Mouse (Mus musculus): ENCODE data around the gene Gm10354.
"Not testable (repeated sequence)": the region's sequence is repeated elsewhere in the genome, so short reads cannot be mapped to it uniquely, and the experiment has no call there.

Gene Gm10354

DNA sequence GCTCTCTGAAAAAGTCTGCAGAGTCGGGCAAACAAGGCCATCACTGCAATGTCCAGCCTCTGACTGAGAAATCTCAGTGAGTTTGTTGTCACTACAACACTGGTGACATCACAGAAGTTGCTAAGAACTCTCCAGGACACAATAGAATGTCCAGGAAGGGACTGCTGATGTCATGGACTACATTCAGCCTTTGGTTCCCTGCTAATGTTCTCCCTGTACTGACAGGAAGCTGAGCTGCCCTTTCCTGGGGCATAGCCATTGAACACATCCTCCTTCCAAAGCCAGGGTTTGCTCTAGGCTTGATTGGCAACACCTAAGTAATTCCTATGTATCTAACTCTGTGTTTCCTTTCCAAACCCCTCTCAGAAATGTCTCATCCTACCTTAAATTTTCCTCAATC lies at the start of gene Gm10354:
Gm10354 (minus strand) TSS at position 101 of the 400 bp plus-strand sequence.
- DNase-seq (ENCODE audit: low spot score): not testable (repeated sequence)

- DNase-seq (ENCODE audit: low spot score): not testable (repeated sequence)
These were observed 45.6 kb upstream of the Gm10354 start for GRCm38 (mm10) chr5:15024316-15024715.

DNA sequence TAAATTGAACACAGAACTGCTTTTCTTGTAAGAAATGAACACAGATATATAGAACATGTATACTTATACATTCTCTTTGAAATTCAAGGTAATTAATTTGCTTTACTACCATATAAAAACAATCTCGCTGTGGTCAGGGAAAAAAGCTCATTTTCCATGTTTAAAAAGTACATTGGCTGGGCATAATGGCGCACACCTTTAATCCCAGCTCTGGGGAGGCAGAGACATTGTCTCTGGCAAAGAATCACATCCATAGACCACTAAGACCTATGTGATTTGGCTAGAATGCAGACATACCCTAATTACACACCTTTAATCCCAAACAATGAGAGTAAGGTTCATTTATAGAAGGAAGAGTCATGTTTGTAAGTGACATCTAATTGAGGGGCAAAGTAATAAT lies 41.3 kb upstream of the Gm10354 start:
- not testable (repeated sequence) for DNase-seq (ENCODE audit: low spot score)

- not testable (repeated sequence) for DNase-seq (ENCODE audit: low spot score)
These were observed 32.2 kb upstream of the Gm10354 start for GRCm38 (mm10) chr5:15010639-15011582.

DNA sequence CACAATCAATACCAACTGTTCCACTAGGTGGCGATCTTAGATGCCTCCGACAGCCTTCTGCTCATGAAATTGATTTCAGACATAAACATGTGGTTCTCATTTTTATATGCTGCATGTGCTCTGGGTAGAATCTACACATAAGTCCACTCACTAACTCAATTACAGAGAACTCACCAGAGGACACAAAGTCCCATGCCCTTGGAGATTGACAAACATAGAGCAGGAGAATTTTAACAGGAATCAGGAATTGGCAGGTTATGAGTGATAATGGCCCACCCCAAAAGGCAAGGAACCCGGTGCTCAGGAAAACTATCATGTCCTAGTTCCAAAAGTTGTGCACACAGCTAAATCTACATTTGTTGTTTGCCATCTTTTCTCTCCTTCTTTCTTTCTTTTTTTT lies 28.2 kb upstream of the Gm10354 start:
- peak; percentile 12 for DNase-seq (ENCODE audit: low spot score)

- peak; percentile 26 for DNase-seq (ENCODE audit: low spot score)
These were observed 27.6 kb upstream of the Gm10354 start for GRCm38 (mm10) chr5:15006288-15006687.

DNA sequence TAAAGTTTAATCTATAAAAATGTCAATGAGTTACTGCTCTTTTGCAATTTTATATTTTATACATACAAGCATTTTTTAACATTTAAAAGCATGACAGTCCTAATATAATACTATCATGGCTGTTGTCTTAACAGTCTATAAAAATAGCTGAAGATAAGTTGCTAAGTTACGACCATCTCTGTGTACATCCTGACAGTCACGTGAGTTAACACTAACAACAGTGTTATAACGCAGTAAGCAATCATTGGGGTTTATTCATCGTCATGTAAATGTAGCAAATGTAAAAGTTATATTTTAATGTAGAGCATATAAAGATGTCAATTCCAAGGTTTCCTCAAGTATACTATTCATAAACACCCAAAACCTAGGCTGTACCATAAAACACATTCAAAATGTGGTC lies 26.8 kb upstream of the Gm10354 start:
- not testable (repeated sequence) for DNase-seq (ENCODE audit: low spot score)

DNA sequence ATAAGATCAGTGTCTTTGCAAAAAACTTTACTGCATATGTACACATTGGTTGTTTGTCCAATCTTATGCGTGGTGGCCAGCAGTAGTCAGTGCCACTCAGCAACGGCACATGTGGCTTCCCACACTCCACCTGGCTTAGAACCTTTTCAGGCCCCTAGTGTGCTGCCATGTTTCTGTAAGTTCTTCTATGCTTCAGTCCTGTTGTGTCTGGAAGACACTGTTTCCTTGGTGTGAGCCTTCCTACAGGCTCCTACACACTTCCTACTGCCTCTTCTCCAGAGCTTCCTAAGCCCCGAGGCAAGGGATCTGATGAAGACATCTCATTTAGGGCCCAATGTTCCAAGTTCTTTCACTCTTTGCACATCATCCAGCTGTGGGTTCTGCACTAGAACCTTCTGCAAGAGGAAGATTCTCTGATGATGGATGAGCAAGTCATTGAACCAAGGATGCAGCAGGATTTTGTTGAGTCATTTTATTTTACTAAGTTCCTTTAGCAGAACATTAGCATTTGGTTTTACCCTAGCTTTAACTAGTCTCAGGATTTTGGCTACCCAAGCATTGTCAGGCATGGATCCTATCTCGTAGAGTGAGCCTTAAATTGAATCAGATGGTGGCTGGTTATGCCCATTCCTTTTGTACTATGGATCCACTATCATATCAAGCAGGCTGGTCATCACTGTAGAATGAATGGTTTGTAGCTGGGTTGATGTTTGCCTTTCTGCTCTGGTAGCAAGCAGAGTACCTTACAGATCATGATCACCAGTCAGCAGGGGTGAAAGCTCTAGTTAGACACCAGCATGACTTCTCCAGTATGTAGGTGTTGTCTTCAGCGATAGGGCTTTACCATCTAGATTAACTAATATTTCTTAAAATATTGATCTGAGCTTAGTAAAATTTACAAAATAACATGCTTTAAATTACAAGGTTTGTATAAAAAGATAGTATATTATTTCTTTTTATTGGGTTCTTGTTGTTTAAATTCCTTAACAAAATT lies 26.1 kb upstream of the Gm10354 start:
- DNase-seq (ENCODE audit: low spot score): not testable (repeated sequence)

DNA sequence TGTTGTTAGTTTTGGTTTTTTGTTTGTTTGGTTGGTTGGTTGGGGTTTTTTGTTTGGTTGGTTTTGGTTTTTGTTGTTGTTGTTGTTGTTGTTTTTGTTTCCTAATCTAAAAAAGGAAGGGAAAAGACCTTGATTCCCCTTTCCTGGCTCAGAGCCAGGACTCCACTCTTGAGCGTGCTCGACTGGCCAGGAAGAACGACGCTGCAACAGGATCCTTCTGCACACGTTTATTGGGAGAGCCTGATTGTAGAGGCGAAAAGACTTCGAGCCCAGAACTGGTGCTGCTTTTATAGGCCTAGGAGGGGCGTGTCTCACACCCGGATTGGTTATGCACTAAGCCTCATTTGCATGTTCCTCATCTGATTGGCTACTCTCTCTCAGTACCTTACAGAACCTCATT lies 19.3 kb upstream of the Gm10354 start:
- DNase-seq (ENCODE audit: low spot score): not testable (repeated sequence)

- not testable (repeated sequence) for DNase-seq (ENCODE audit: low spot score)
These were observed 18.8 kb upstream of the Gm10354 start for GRCm38 (mm10) chr5:14997556-14997955.

DNA sequence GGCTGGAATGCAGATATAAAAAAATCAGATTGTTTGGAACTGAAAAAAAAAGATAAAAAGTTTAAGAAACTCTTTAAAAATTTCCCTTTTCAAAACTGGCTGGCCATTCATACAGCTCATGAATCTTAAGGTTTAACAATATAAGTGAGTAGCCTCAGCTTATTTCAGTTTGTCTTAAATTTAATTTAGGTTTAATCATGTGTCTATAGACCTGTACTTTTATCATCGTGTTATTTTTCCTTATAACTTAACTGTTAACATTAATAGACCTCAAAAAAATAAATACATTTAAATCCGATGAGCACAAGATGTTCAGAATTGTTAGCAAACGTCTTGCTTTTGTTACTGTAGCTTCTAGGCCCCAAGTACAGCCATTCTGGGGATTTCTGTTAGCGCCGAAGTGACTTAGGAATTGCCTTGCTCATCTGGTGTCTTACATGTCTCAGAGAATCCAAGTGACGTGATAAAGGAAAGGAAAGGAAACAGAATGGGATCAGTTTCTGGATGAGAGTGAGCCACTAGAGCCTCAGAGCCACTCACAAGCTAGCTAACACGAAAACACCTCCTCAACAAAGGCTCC lies 18.0 kb upstream of the Gm10354 start:
- DNase-seq (ENCODE audit: low spot score): not testable (repeated sequence)

DNA sequence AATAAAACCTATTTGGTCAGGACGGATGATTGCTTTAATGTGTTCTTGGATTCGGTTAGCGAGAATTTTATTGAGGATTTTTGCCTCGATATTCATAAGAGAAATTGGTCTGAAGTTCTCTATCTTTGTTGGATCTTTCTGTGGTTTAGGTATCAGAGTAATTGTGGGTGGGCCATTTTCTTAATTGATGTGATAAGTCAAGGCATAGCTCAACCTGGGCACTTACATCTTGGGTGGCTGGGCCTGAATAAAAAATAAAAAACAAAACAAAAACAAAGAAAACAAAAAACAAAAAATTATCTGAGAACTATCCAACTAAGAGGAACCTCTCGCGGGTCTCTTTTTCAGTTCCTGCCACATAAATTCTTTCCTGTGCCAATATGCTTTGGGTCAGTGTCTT lies 15.4 kb upstream of the Gm10354 start:
- DNase-seq (ENCODE audit: low spot score): not testable (repeated sequence)

DNA sequence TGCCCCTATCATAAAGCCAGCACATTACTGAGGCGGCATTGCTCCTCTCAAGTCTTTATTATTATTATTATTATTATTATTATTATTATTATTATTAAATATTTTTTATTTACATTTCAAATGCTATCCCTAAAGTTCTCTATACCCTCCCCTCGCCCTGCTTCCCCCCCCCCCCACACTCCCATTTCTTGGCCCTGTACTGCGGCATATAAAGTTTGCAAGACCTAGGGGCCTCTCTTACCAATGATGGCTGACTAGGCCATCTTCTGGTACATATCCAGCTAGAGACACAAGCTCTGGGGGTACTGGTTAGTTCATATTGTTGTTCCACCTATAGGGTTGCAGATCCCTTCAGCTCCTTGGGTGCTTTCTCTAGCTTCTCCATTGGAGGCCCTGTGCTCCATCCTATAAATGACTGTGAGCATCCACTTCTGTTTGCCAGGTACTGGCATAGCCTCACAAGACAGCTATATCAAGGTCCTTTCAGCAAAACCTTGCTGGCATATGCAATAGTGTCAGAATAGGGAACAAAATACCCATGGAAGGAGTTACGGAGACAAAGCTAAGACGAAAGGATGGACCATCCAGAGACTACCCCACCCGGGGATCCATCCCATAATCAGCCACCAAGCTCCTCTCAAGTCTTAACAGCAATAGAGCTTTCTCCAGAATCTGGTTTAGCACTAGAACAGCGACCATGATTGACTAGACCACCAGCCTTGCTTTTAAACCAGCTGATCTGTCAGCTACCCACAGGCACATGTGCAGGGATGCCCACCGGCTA lies 11.8 kb upstream of the Gm10354 start:
- not testable (repeated sequence) for DNase-seq (ENCODE audit: low spot score)

- not testable (repeated sequence) for DNase-seq (ENCODE audit: low spot score)
These were observed 8.1 kb upstream of the Gm10354 start for GRCm38 (mm10) chr5:14986649-14987387.

- DNase-seq (ENCODE audit: low spot score): not testable (repeated sequence)
These were observed 1.4 kb downstream of the Gm10354 start for GRCm38 (mm10) chr5:14977368-14977767.

GRCm38 (mm10) chr5:14975294-14975693 lies 3.4 kb downstream of the Gm10354 start:
- not testable (repeated sequence) for DNase-seq (ENCODE audit: low spot score)

DNA sequence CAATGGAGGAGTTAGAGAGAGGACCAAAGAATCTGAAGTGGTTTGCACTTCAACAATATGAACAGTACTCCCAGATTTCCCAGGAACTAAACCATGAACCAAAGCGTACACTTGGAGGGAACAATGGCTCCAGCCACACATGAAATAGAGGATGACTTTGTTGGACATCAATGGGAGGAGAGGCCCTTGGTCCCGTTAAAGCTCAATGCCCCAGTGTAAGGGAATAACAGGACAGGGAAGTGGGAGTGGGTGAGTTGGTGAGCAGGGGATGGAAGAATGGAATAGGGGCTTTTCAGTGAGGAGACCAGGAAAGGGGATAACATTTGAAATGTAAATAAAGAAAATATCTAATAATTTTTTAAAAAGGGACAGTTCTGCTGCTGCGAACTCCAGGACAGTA lies 5.9 kb downstream of the Gm10354 start:
- DNase-seq (ENCODE audit: low spot score): not testable (repeated sequence)

DNA sequence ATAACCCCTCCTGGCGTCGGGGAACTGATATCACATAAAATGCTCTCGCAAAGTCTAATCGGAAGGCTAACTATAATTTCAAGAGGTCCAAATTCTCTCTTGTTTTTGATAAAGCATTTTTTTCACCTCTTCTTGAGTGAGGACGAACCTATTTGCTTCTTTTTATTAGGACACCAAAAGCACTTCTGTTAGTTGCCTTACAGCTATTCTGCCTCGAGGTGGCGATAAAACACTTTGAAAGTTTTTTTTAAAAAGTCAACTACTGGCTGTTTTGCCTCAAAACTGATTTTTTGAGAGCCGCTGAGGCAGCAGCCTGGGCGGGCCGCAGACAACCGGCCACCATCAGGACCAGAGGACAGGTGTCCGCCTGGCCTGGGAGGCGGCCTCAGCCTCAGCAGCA lies 14.9 kb downstream of the Gm10354 start:
- DNase-seq (ENCODE audit: low spot score): peak; percentile 50

- DNase-seq (ENCODE audit: low spot score): not testable (repeated sequence)
These were observed 17.2 kb downstream of the Gm10354 start for GRCm38 (mm10) chr5:14961502-14961901.

Data from adipocyte (in vitro differentiated cells).